Mouse (Mus musculus): ENCODE results near the gene Stk32b. TPM values are rescaled to one million over a fixed set of nuclear protein-coding genes. Genes with fewer than 3 reads are reported as not detected.
A peak's percentile ranks its signal among the peaks of the same experiment; 100 is the strongest.

Gene Stk32b
- polyA plus RNA-seq, 1 experiment from 2014 or later, result 0.35 TPM

GRCm38 (mm10) chr5:37557274-37557815 lies 159.6 kb downstream of the Stk32b start:
- H3K27me3 ChIP-seq (replicated peaks), result no peaks in the 10 kb centered on the region
- ATAC-seq, result no peak
- H3K4me3 ChIP-seq (replicated peaks), result no peak overlapping the region
- no peak overlapping the region for H3K4me2 ChIP-seq (replicated peaks)
- H3K36me3 ChIP-seq, result no peaks in the 10 kb centered on the region
- H3K27ac ChIP-seq, result no peak overlapping the region
- no peaks in the 10 kb centered on the region for H3K4me1 ChIP-seq (replicated peaks)
- 66% methylated on average over 6 of the region's 6 CpGs for WGBS
- H3K9me3 ChIP-seq, result no peaks in the 10 kb centered on the region
- no peak overlapping the region for H3K9ac ChIP-seq

- Histone ChIP-seq H3K27ac (no peak overlapping the region), H3K9me3 (no peaks in the 10 kb centered on the region), H3K27me3 (replicated peaks) (no peaks in the 10 kb centered on the region), H3K4me3 (replicated peaks) (no peak overlapping the region), H3K4me1 (replicated peaks) (no peaks in the 10 kb centered on the region), H3K9ac (no peak overlapping the region), H3K4me2 (replicated peaks) (no peak overlapping the region), H3K36me3 (no peaks in the 10 kb centered on the region)
- no peak for ATAC-seq
- 85% methylated on average over 4 of the region's 4 CpGs for WGBS
Observed at GRCm38 (mm10) chr5:37554231-37554630, 162.7 kb downstream of the Stk32b start.

- Histone ChIP-seq H3K27ac (no peak overlapping the region), H3K27me3 (replicated peaks) (no peaks in the 10 kb centered on the region), H3K4me3 (replicated peaks) (no peak overlapping the region), H3K4me2 (replicated peaks) (no peak overlapping the region), H3K4me1 (replicated peaks) (no peaks in the 10 kb centered on the region), H3K9me3 (no peaks in the 10 kb centered on the region), H3K9ac (no peak overlapping the region), H3K36me3 (no peaks in the 10 kb centered on the region)
- WGBS, result 72% methylated on average over 5 of the region's 5 CpGs
- no peak for ATAC-seq
Observed at GRCm38 (mm10) chr5:37551649-37552048, 165.3 kb downstream of the Stk32b start.

- no peaks in the 10 kb centered on the region for H3K4me1 ChIP-seq (replicated peaks)
- no peaks in the 10 kb centered on the region for H3K36me3 ChIP-seq
- H3K4me3 ChIP-seq (replicated peaks), result no peak overlapping the region
- H3K4me2 ChIP-seq (replicated peaks), result no peak overlapping the region
- no peak for ATAC-seq
- no peak overlapping the region for H3K27ac ChIP-seq
- H3K9me3 ChIP-seq, result no peaks in the 10 kb centered on the region
- no peak overlapping the region for H3K9ac ChIP-seq
- 85% methylated on average over 4 of the region's 4 CpGs for WGBS
- H3K27me3 ChIP-seq (replicated peaks), result no peaks in the 10 kb centered on the region
Observed at GRCm38 (mm10) chr5:37535726-37536293, 181.2 kb downstream of the Stk32b start.

GRCm38 (mm10) chr5:37535227-37535626 lies 181.7 kb downstream of the Stk32b start:
- Histone ChIP-seq H3K4me2 (replicated peaks) (no peak overlapping the region), H3K27me3 (replicated peaks) (no peaks in the 10 kb centered on the region), H3K36me3 (no peaks in the 10 kb centered on the region), H3K9ac (no peak overlapping the region), H3K4me1 (replicated peaks) (no peaks in the 10 kb centered on the region), H3K9me3 (no peaks in the 10 kb centered on the region), H3K4me3 (replicated peaks) (no peak overlapping the region), H3K27ac (no peak overlapping the region)
- ATAC-seq, result no peak
- WGBS, result 69% methylated on average over 5 of the region's 5 CpGs

GRCm38 (mm10) chr5:37525363-37525762 lies 191.6 kb downstream of the Stk32b start:
- no peak overlapping the region for H3K4me2 ChIP-seq (replicated peaks)
- H3K4me3 ChIP-seq (replicated peaks), result no peak overlapping the region
- no peaks in the 10 kb centered on the region for H3K36me3 ChIP-seq
- no peaks in the 10 kb centered on the region for H3K27me3 ChIP-seq (replicated peaks)
- WGBS, result 64% methylated on average over 5 of the region's 5 CpGs
- ATAC-seq, result no peak
- no peak overlapping the region for H3K9ac ChIP-seq
- no peak overlapping the region for H3K27ac ChIP-seq
- H3K9me3 ChIP-seq, result no peaks in the 10 kb centered on the region
- no peaks in the 10 kb centered on the region for H3K4me1 ChIP-seq (replicated peaks)

- Histone ChIP-seq H3K36me3 (no peaks in the 10 kb centered on the region), H3K4me3 (replicated peaks) (no peak overlapping the region), H3K27me3 (replicated peaks) (no peaks in the 10 kb centered on the region), H3K27ac (no peak overlapping the region), H3K9ac (no peak overlapping the region), H3K4me1 (replicated peaks) (no peaks in the 10 kb centered on the region), H3K9me3 (no peaks in the 10 kb centered on the region), H3K4me2 (replicated peaks) (no peak overlapping the region)
- ATAC-seq, result no peak
- WGBS, result 77% methylated on average over 3 of the region's 3 CpGs
Observed at GRCm38 (mm10) chr5:37520441-37520840, 196.5 kb downstream of the Stk32b start.

GRCm38 (mm10) chr5:37512479-37512878 lies 204.5 kb downstream of the Stk32b start:
- ATAC-seq, result no peak
- Histone ChIP-seq H3K36me3 (no peaks in the 10 kb centered on the region), H3K9ac (no peak overlapping the region), H3K27ac (no peak overlapping the region), H3K4me1 (replicated peaks) (no peaks in the 10 kb centered on the region), H3K4me3 (replicated peaks) (no peak overlapping the region), H3K9me3 (no peaks in the 10 kb centered on the region), H3K4me2 (replicated peaks) (no peak overlapping the region), H3K27me3 (replicated peaks) (no peaks in the 10 kb centered on the region)
- WGBS, result 52% methylated on average over 2 of the region's 2 CpGs

GRCm38 (mm10) chr5:37506880-37507519 lies 210.0 kb downstream of the Stk32b start:
- H3K27ac ChIP-seq, result no peak overlapping the region
- 46% methylated on average over 12 of the region's 12 CpGs for WGBS
- no peaks in the 10 kb centered on the region for H3K9me3 ChIP-seq
- ATAC-seq, result peak; percentile 81
- H3K4me1 ChIP-seq (replicated peaks), result no peaks in the 10 kb centered on the region
- H3K36me3 ChIP-seq, result no peaks in the 10 kb centered on the region
- H3K27me3 ChIP-seq (replicated peaks), result no peaks in the 10 kb centered on the region
- H3K4me3 ChIP-seq (replicated peaks), result no peak overlapping the region
- H3K4me2 ChIP-seq (replicated peaks), result no peak overlapping the region
- no peak overlapping the region for H3K9ac ChIP-seq

- 70% methylated on average over 3 of the region's 3 CpGs for WGBS
- Histone ChIP-seq H3K27me3 (replicated peaks) (no peaks in the 10 kb centered on the region), H3K4me1 (replicated peaks) (no peaks in the 10 kb centered on the region), H3K4me2 (replicated peaks) (no peak overlapping the region), H3K9ac (no peak overlapping the region), H3K9me3 (no peaks in the 10 kb centered on the region), H3K4me3 (replicated peaks) (no peak overlapping the region), H3K36me3 (no peaks in the 10 kb centered on the region), H3K27ac (no peak overlapping the region)
- no peak for ATAC-seq
Observed at GRCm38 (mm10) chr5:37494984-37495476, 221.9 kb downstream of the Stk32b start.

GRCm38 (mm10) chr5:37472025-37472608 lies 244.9 kb downstream of the Stk32b start:
- no peak overlapping the region for H3K9ac ChIP-seq
- WGBS, result 65% methylated on average over 3 of the region's 3 CpGs
- H3K4me2 ChIP-seq (replicated peaks), result no peak overlapping the region
- no peak for ATAC-seq
- H3K27me3 ChIP-seq (replicated peaks), result no peaks in the 10 kb centered on the region
- no peaks in the 10 kb centered on the region for H3K9me3 ChIP-seq
- no peaks in the 10 kb centered on the region for H3K4me1 ChIP-seq (replicated peaks)
- no peak overlapping the region for H3K27ac ChIP-seq
- H3K4me3 ChIP-seq (replicated peaks), result no peak overlapping the region
- H3K36me3 ChIP-seq, result no peaks in the 10 kb centered on the region

GRCm38 (mm10) chr5:37471584-37471983 lies 245.4 kb downstream of the Stk32b start:
- H3K36me3 ChIP-seq, result no peaks in the 10 kb centered on the region
- ATAC-seq, result no peak
- H3K27ac ChIP-seq, result no peak overlapping the region
- 87% methylated on average over 4 of the region's 4 CpGs for WGBS
- H3K9me3 ChIP-seq, result no peaks in the 10 kb centered on the region
- H3K27me3 ChIP-seq (replicated peaks), result no peaks in the 10 kb centered on the region
- no peaks in the 10 kb centered on the region for H3K4me1 ChIP-seq (replicated peaks)
- H3K9ac ChIP-seq, result no peak overlapping the region
- no peak overlapping the region for H3K4me2 ChIP-seq (replicated peaks)
- no peak overlapping the region for H3K4me3 ChIP-seq (replicated peaks)

Measured in intestine, embryonic 15.5 days (tissue).